Mouse (Mus musculus) kidney, adult 2 months (tissue): ENCODE results near the gene Gm17606.

Experiments
- CTCF ChIP-seq: fragments of 200-500 bp; conservative IDR thresholded peaks from 2 replicates; pipeline ENCODE4 v1.5.1; 2011; ENCODE audit warnings: low read depth, mild to moderate bottlenecking, control low read depth, low read length, moderate library complexity, mixed read lengths; ENCODE audit not compliant: insufficient read depth, insufficient read length
- POLR2A ChIP-seq: fragments of 200-500 bp; IDR thresholded peaks from one replicate; pipeline ENCODE4 v1.6.1; 2011; ENCODE audit warnings: low read depth, low read length, control low read depth

- TF ChIP-seq POLR2A (no peak), CTCF (no peak)
Measured at GRCm38 (mm10) chr14:54644294-54644693, 3.5 kb downstream of the Gm17606 start.
